Comparison of ENCODE assay signal across 9 mouse cellular contexts in the genomic region with DNA sequence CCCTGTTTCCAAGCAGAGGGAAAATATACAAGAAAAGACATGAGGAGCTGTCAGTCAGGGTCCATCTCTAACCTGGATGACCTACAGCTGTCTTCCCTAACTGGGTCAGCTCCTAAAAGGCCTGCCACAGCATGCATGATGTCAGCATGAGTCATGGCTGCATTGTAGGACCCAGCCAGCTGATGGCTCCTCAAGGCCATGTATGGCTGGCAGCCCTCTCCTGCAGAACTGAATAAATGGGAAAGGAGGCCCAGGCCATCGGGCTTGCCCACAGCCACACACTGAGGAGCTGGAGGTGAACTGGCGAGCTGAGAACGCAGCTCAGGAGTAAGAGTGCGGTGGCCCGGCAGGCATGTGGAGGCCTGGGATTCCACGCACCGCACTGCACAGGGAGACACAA. TPM values are rescaled to one million over a fixed set of nuclear protein-coding genes. Genes with fewer than 3 reads are reported as not detected.
A peak's percentile ranks its signal among the peaks of the same experiment; 100 is the strongest.
DNase-seq lines count a peak whose midpoint lies in the region; ATAC-seq lines count a peak whose summit lies in the region.
"Had no signal": no experiment of that assay in that cellular context is flagged by ENCODE, and none has a peak within 500 bp of the region (broad histone marks: within the 10 kb centered on the region; RNA-seq: fewer than 3 reads in every experiment).

No protein-coding gene starts in this region.

- intact Hi-C loops in heart, postnatal 25 days (cut with DNase I): no loop called here

- 0 out of 2 replicates have a peak, but pooled peaks have one; percentile 19 for ATAC-seq in erythroblast, adult 5-6 weeks (replicated peaks; ENCODE audit: low FRiP score, poor library complexity, severe bottlenecking)

- peak; percentile 34 to 48 for DNase-seq in heart, adult 18-20 months
- DNase-seq in heart, postnatal 25 days (ENCODE audit: low spot score): no peak
- peak; percentile 30 for DNase-seq in urinary bladder, adult 18-20 months (ENCODE audit: low spot score in 2 of 2)
- no peak for DNase-seq in urinary bladder, postnatal 10 days (ENCODE audit: low spot score)
- peak; percentile 18 for DNase-seq in urinary bladder, postnatal 25 days (ENCODE audit: low spot score)
- DNase-seq in spleen, adult 12 weeks (ENCODE audit: low spot score): no peak
- DNase-seq in frontal cortex, adult 2 months (ENCODE audit: extremely low spot score in 1 of 2, low spot score in 1 of 2): no peak
- DNase-seq: cerebellum, postnatal 10 days had no signal

RNA-seq across cellular contexts. Expression of a gene that starts 16.3 kb away (rescaled TPM):
- 10 to 100 TPM; 10.3 to 12.6 TPM for total RNA-seq in heart, adult 18-20 months (2021)
- total RNA-seq in heart, postnatal 25 days (2021): 10 to 100 TPM; 12.4 to 12.7 TPM
- 28.1 and 47.9 TPM in 2 replicates for total RNA-seq in erythroblast, adult 5-6 weeks (2015; ENCODE audit: low replicate concordance)
- 69.1 and 92.4 TPM in 2 replicates for total RNA-seq in erythroblast, adult 5-6 weeks (2017; ENCODE audit: low replicate concordance)
- polyA plus RNA-seq in frontal cortex, adult 2 months (2012; rRNA removed): 40.6 and 41.2 TPM in 2 replicates

RNA-seq across cellular contexts. Expression of a gene that starts 33.2 kb away (rescaled TPM):
- total RNA-seq in heart, adult 18-20 months (2021): 1 to 10 TPM; 1.4 to 2.0 TPM
- 1 to 10 TPM; 4.2 to 6.7 TPM for total RNA-seq in heart, postnatal 25 days (2021)
- 0.84 and 1.5 TPM in 2 replicates for total RNA-seq in erythroblast, adult 5-6 weeks (2015; ENCODE audit: low replicate concordance)
- 0.17 and 0.56 TPM in 2 replicates for total RNA-seq in erythroblast, adult 5-6 weeks (2017; ENCODE audit: low replicate concordance)
- polyA plus RNA-seq in frontal cortex, adult 2 months (2012; rRNA removed): 1.8 TPM in 2 replicates

RNA-seq across cellular contexts. Expression of a gene that starts 45.0 kb away (rescaled TPM):
- total RNA-seq in heart, adult 18-20 months (2021): 100 to 1,000 TPM; 114 to 116 TPM
- total RNA-seq in heart, postnatal 25 days (2021): 100 to 1,000 TPM in 1 of 2 experiments, 10 to 100 TPM in 1; 97.8 to 100 TPM
- total RNA-seq in erythroblast, adult 5-6 weeks (2015; ENCODE audit: low replicate concordance): 26.3 and 41.0 TPM in 2 replicates
- total RNA-seq in erythroblast, adult 5-6 weeks (2017; ENCODE audit: low replicate concordance): 23.2 and 23.7 TPM in 2 replicates
- polyA plus RNA-seq in frontal cortex, adult 2 months (2012; rRNA removed): 115 and 117 TPM in 2 replicates

RNA-seq across cellular contexts. Expression of a gene that starts 55.4 kb away (rescaled TPM):
- total RNA-seq in heart, adult 18-20 months (2021): 1 to 10 TPM; 5.5 to 7.4 TPM
- total RNA-seq in heart, postnatal 25 days (2021): 1 to 10 TPM; 7.0 to 9.5 TPM
- total RNA-seq in erythroblast, adult 5-6 weeks (2015; ENCODE audit: low replicate concordance): 2.3 and 9.8 TPM in 2 replicates
- 13.0 and 15.4 TPM in 2 replicates for total RNA-seq in erythroblast, adult 5-6 weeks (2017; ENCODE audit: low replicate concordance)
- 48.3 and 49.1 TPM in 2 replicates for polyA plus RNA-seq in frontal cortex, adult 2 months (2012; rRNA removed)

RNA-seq across cellular contexts. Expression of a gene that starts 59.1 kb away (rescaled TPM):
- total RNA-seq in heart, adult 18-20 months (2021): 100 to 1,000 TPM; 130 to 138 TPM
- total RNA-seq in heart, postnatal 25 days (2021): 100 to 1,000 TPM; 143 to 144 TPM
- total RNA-seq in erythroblast, adult 5-6 weeks (2015; ENCODE audit: low replicate concordance): 7.9 and 19.0 TPM in 2 replicates
- total RNA-seq in erythroblast, adult 5-6 weeks (2017; ENCODE audit: low replicate concordance): 6.8 and 11.4 TPM in 2 replicates
- 114 and 131 TPM in 2 replicates for polyA plus RNA-seq in frontal cortex, adult 2 months (2012; rRNA removed)

Comparison
In these comparisons a context has a peak if more than half of its experiments do, and no peak if none do; other contexts are left out.
1. DNase-seq: peak in heart, adult 18-20 months (2 of 2), urinary bladder, adult 18-20 months (2 of 2) and urinary bladder, postnatal 25 days (single experiment); none in heart, postnatal 25 days (single experiment), urinary bladder, postnatal 10 days (single experiment), spleen, adult 12 weeks (single experiment) and frontal cortex, adult 2 months (0 of 2).